Mouse (Mus musculus) hematopoietic stem cell, adult 5-6 weeks (primary cell): ENCODE measurements around the gene Cables2. TPM values are rescaled to one million over a fixed set of nuclear protein-coding genes. Genes with fewer than 3 reads are reported as not detected.

Source experiments
- ATAC-seq, 2 experiments: fragments of 125-278 bp in 1 of 2; replicated peaks in 1 of 2; 2 replicates each; pipeline ENCODE4 v1.8.0; 2016 to 2017; ENCODE audit warnings: inconsistent platforms in 2 of 2, mild to moderate bottlenecking in 2 of 2, moderate number of reproducible peaks in 2 of 2, low read depth in 1 of 2, moderate TSS enrichment in 1 of 2; ENCODE audit not compliant: low FRiP score in 2 of 2, poor library complexity in 2 of 2, severe bottlenecking in 2 of 2, insufficient read depth in 1 of 2, low TSS enrichment in 1 of 2
- total RNA-seq: library from RNA; stranded (forward); fragments of 172-1452, 232-1000 nt; gene quantifications from 2 replicates; pipeline ENCODE4 v1.2.3, GENCODE M21; 2017

Gene Cables2
- total RNA-seq, 1 experiment from 2014 or later, result 9.8 TPM

GRCm38 (mm10) chr2:180290503-180290902 is 17.2 kb upstream of the Cables2 start:
- no peak for ATAC-seq

GRCm38 (mm10) chr2:180289440-180290108 is 16.3 kb upstream of the Cables2 start, which contains the start of gene Rbbp8nl:
TSS of gene Rbbp8nl (minus strand) at chr2:180289879.
- no peak for ATAC-seq

- no peak for ATAC-seq
These were observed 15.7 kb upstream of the Cables2 start for GRCm38 (mm10) chr2:180288966-180289365.

- no peak for ATAC-seq
These were observed 6.0 kb upstream of the Cables2 start for GRCm38 (mm10) chr2:180279321-180279720.

- no peak for ATAC-seq
These were observed 4.6 kb upstream of the Cables2 start for GRCm38 (mm10) chr2:180277773-180278320.

GRCm38 (mm10) chr2:180276851-180277259 is 3.6 kb upstream of the Cables2 start:
- peak; percentile 58 to 60 for ATAC-seq

GRCm38 (mm10) chr2:180276385-180276784 is 3.1 kb upstream of the Cables2 start:
- peak in 1 of 2 experiments; percentile 0; a peak in 1 of 4 replicates for ATAC-seq

- peak; percentile 38 to 43 for ATAC-seq
These were observed 2.5 kb upstream of the Cables2 start for GRCm38 (mm10) chr2:180275836-180276235.

GRCm38 (mm10) chr2:180274523-180274922 is 1.2 kb upstream of the Cables2 start:
- no peak for ATAC-seq

GRCm38 (mm10) chr2:180272884-180273321 is 393 bp downstream of the Cables2 start:
- ATAC-seq, result no peak

GRCm38 (mm10) chr2:180271804-180272395 is 1.4 kb downstream of the Cables2 start:
- no peak for ATAC-seq

GRCm38 (mm10) chr2:180270537-180271255 is 2.6 kb downstream of the Cables2 start:
- ATAC-seq, result peak; percentile 12 to 23; a peak in 1 of 4 replicates

GRCm38 (mm10) chr2:180269329-180269728 is 4.0 kb downstream of the Cables2 start:
- no peak for ATAC-seq

GRCm38 (mm10) chr2:180267955-180268354 is 5.3 kb downstream of the Cables2 start:
- ATAC-seq, result no peak

GRCm38 (mm10) chr2:180262891-180263290 is 10.4 kb downstream of the Cables2 start:
- no peak for ATAC-seq

GRCm38 (mm10) chr2:180262441-180262840 is 10.9 kb downstream of the Cables2 start:
- no peak for ATAC-seq

GRCm38 (mm10) chr2:180261901-180262300 is 11.4 kb downstream of the Cables2 start:
- no peak for ATAC-seq
